Mouse (Mus musculus): ENCODE results near the gene Nop2. TPM values are rescaled to one million over a fixed set of nuclear protein-coding genes. Genes with fewer than 3 reads are reported as not detected.
A peak's percentile ranks its signal among the peaks of the same experiment; 100 is the strongest.

Nop2 gene
- total RNA-seq, 4 experiments from 2014 or later: 33.0 to 33.9 (median 33.5) TPM

- DNase-seq (ENCODE audit: low spot score in 2 of 2): no peak
These were observed 38.5 kb downstream of the Nop2 start for GRCm38 (mm10) chr6:125170194-125170593.

- DNase-seq (ENCODE audit: low spot score in 2 of 2): no peak
These were observed 40.8 kb downstream of the Nop2 start for GRCm38 (mm10) chr6:125172474-125172873.

- no peak for DNase-seq (ENCODE audit: low spot score in 2 of 2)
These were observed 41.5 kb downstream of the Nop2 start for GRCm38 (mm10) chr6:125173256-125173655.

- DNase-seq (ENCODE audit: low spot score in 2 of 2): no peak
These were observed 43.8 kb downstream of the Nop2 start for GRCm38 (mm10) chr6:125175469-125175868.

GRCm38 (mm10) chr6:125179601-125180000, 47.9 kb downstream of the Nop2 start:
- no peak for DNase-seq (ENCODE audit: low spot score in 2 of 2)

DNA sequence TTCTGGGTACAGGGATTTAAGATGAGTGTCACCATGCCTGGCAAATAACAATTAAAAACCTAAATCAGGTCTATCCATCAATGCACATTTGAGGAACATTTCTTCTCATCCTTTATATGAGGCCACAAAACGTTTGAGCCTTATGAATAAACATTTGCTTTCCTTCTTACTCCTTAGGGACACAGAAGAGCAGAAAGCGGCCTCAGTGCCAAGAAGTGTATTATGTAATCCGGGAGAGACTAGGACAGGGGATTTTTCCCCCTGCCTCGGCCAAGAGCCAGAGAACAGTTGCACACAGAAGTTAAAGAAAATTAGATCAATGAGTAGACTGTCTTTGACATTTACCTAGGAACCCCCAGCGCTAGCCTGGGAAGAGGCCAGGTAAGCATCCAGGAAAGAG, 50.4 kb downstream of the Nop2 start:
- DNase-seq (ENCODE audit: low spot score in 2 of 2): peak in 1 of 2 experiments; percentile 15

DNA sequence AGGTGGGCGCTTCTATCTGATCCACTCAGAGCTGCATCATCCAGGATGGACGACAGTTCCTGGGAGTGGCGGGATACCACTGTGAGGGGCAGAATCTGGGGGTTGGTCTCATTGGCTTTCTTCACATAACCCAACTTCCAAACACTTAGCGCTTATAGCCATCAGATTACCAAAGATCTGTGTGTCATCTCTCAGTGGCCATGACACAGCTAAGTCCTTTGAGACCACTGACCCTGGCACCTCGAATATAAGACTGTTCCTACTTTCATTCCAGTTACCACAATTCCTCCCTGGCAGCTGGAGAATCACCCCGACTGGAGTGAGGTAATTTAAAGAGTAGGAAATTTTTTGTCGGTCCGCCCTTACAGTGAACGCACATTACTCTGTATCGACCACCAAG, 54.5 kb downstream of the Nop2 start:
- no peak for DNase-seq (ENCODE audit: low spot score in 2 of 2)

DNA sequence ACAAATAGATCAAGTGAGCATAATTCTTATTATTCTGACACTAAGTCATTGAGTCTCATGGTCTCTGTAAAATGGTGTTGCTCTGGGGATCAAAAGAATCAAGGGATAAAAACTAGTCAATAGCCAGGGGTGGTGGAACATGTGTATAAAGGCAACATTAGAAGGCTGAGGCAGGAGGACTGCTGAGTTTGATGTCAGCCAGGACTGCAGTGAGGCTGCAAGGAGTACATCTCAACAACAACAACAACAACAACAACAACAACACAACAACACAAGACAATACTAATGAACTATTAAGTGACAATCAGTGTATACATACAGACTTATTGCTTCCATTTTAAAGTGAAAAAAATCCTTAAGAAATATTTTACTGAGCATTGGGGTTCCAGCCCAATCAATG, 59.1 kb downstream of the Nop2 start:
- no peak for DNase-seq (ENCODE audit: low spot score in 2 of 2)

DNA sequence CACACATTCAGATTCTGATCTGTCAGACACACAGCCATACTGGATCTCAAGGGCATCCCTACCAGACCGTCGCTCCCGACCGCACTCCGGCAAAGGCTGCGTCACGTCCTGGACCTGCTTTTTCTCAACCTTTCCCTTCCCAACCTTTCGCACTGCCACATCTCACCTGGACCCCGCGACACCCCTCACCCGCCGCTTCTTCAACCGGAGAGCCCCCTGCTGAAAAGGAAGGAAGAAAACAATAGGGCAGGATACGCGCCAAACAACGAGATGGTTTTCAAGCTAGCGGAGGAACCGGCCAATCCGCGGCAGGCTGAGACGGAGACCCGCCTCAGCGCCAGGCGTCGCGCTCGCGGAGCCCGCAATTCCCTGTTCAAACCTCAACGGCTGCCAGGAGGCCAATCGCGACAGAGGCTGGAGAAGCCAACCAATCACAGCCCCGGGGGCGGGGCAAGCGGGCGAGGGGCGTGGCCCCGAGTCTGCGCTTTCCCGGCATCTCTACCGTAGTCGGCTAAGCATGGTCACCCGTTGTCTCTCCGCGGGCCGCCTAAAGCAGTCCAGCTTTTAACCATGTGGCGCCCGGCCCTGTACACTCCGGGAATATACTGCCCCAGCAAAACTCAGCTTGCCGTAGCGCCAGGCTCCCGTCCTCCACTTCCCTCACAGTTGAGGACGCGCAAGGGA, 59.8 kb downstream of the Nop2 start, which contains the start of the genes Ncapd2 and Mrpl51:
Gene Ncapd2, minus strand, starts transcription at position 370 of the 684 bp plus-strand sequence.
Gene Mrpl51, plus strand, starts transcription at position 470 of the 684 bp plus-strand sequence.
- peak; percentile 96 to 97 for DNase-seq (ENCODE audit: low spot score in 2 of 2)

GRCm38 (mm10) chr6:125192016-125192714, 60.5 kb downstream of the Nop2 start:
- peak; percentile 89 for DNase-seq (ENCODE audit: low spot score in 2 of 2)

DNA sequence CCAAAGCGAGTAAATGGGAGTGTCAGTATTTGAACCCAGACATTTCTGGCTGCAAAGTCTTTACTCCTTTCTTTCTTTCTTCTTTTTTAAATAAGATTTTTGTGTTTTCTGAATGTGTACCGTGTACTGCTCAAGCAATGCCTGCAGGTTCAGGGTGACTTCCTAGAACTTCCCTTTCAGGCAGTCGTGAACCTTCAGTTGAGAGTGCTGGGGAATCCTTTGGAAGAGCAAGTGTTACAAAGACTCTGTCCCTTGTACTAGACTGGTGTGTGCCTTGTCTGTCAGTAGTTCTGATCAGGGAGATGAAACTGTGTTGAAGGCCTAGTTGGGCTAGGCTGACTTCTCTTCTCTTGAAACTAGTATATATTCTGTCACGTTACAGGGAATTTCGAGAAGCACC, 61.1 kb downstream of the Nop2 start:
- DNase-seq (ENCODE audit: low spot score in 2 of 2): no peak

DNA sequence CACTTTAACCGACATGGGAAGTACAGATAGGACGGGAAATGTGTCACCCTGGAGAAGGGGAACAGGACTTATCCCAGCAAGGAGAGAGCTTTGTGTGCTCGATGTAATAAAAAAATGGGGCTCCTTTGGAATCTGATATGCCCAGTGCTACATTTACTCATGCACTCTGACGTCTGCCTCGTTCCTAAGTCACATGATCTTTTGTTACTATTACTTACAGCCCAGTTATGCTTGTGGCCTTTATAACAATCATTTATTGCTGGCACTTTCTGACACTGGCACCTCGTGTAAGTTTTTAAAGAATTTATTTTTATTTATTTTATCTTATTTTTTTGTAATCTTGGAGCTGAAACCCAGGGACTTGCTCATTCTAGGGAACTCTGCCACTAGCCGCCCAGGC, 61.7 kb downstream of the Nop2 start:
- DNase-seq (ENCODE audit: low spot score in 2 of 2): no peak

Small RNA genes lying within 50 kb of the gene (microRNA-seq; reads per million reads assigned to microRNA genes)
- 1.3 to 2.5 reads per million in 2 experiments for gene Mir7045

Other genes starting within 250 kb of the Nop2 start
- gene Cd4, start 243.7 kb upstream of the Nop2 start, total RNA-seq (2022): under 1 TPM in 2 of 4 experiments, not detected in 2; 0.12 to 0.38 TPM
- 10 to 100 TPM in 2 of 4 experiments, 1 to 10 TPM in 2; 1.6 to 15.6 (median 8.5) TPM for gene Lag3, start 220.2 kb upstream of the Nop2 start, total RNA-seq (2022)
- 100 to 1,000 TPM; 881 to 936 (median 911) TPM for gene Ptms, start 211.8 kb upstream of the Nop2 start, total RNA-seq (2022)
- 100 to 1,000 TPM; 564 to 596 (median 590) TPM for gene Mlf2, start 200.5 kb upstream of the Nop2 start, total RNA-seq (2022)
- gene Cops7a, start 166.4 kb upstream of the Nop2 start, total RNA-seq (2022): 100 to 1,000 TPM; 129 to 152 (median 145) TPM
- 100 to 1,000 TPM; 115 to 179 (median 146) TPM for gene Pianp, start 135.2 kb upstream of the Nop2 start, total RNA-seq (2022)
- 10 to 100 TPM; 44.6 to 54.5 (median 50.6) TPM for gene Zfp384, start 122.8 kb upstream of the Nop2 start, total RNA-seq (2022)
- 10 to 100 TPM; 50.1 to 63.5 (median 55.4) TPM for gene Ing4, start 92.1 kb upstream of the Nop2 start, total RNA-seq (2022)
- gene Acrbp, start 82.2 kb upstream of the Nop2 start, total RNA-seq (2022): 10 to 100 TPM; 12.8 to 20.9 (median 15.6) TPM
- gene Lpar5, start 64.0 kb upstream of the Nop2 start, total RNA-seq (2022): 1 to 10 TPM in 3 of 4 experiments, under 1 TPM in 1; 0.23 to 3.9 (median 1.9) TPM
- 100 to 1,000 TPM; 159 to 187 (median 175) TPM for gene Chd4, start 35.9 kb upstream of the Nop2 start, total RNA-seq (2022)
- 10 to 100 TPM; 67.2 to 78.4 (median 74.4) TPM for gene Iffo1, start 13.3 kb downstream of the Nop2 start, total RNA-seq (2022)
- 1,000 to 10,000 TPM; 2,500 to 2,996 (median 2,728) TPM for gene Gapdh, start 34.6 kb downstream of the Nop2 start, total RNA-seq (2022)
- 10 to 100 TPM; 21.7 to 33.4 (median 23.7) TPM for gene Ncapd2, start 59.8 kb downstream of the Nop2 start, total RNA-seq (2022)
- 10 to 100 TPM; 63.7 to 67.8 (median 64.6) TPM for gene Mrpl51, start 59.9 kb downstream of the Nop2 start, total RNA-seq (2022)
- 100 to 1,000 TPM in 1 of 4 experiments, 10 to 100 TPM in 3; 80.8 to 101 (median 90.5) TPM for gene Vamp1, start 83.6 kb downstream of the Nop2 start, total RNA-seq (2022)
- 1 to 10 TPM; 4.0 to 6.8 (median 5.0) TPM for gene Tapbpl, start 100.0 kb downstream of the Nop2 start, total RNA-seq (2022)
- gene Cd27, start 105.1 kb downstream of the Nop2 start, total RNA-seq (2022): not detected
- gene Tuba3a, start 154.1 kb downstream of the Nop2 start, total RNA-seq (2022): under 1 TPM in 2 of 4 experiments, not detected in 2; 0.20 to 0.31 TPM
- 10 to 100 TPM in 2 of 4 experiments, 1 to 10 TPM in 2; 8.1 to 16.8 (median 11.5) TPM for gene Ltbr, start 182.0 kb downstream of the Nop2 start, total RNA-seq (2022)
- 1 to 10 TPM; 4.3 to 5.6 (median 5.3) TPM for gene Scnn1a, start 188.8 kb downstream of the Nop2 start, total RNA-seq (2022)
- 10 to 100 TPM; 11.0 to 36.7 (median 21.8) TPM for gene Tnfrsf1a, start 217.5 kb downstream of the Nop2 start, total RNA-seq (2022)
- under 1 TPM in 1 of 4 experiments, not detected in 3; 0.12 TPM for gene Plekhg6, start 248.9 kb downstream of the Nop2 start, total RNA-seq (2022)

All from layer of hippocampus, adult 8-10 months (tissue).